Mouse (Mus musculus) stomach, embryonic 16.5 days (tissue): ENCODE measurements around the gene Ifit2. TPM values are rescaled to one million over a fixed set of nuclear protein-coding genes. Genes with fewer than 3 reads are reported as not detected.

Experiments used
- polyA plus RNA-seq: library from polyadenylated mRNA; unstranded; fragments of >200 nt; fragmentation: Nextera tagmentation; extraction: Ambion mirVana; gene quantifications from 2 replicates; pipeline ENCODE4 v1.2.1, GENCODE M21; 2015

Ifit2 gene
- polyA plus RNA-seq, 1 experiment from 2014 or later, result 6.2 TPM

Other genes with a start within 250 kb of the Ifit2 start
- gene Ch25h, start 75.5 kb upstream of the Ifit2 start, polyA plus RNA-seq, result 2.7 and 4.1 TPM in 2 replicates
- gene Lipa, start 23.2 kb upstream of the Ifit2 start, polyA plus RNA-seq, result 31.2 and 32.4 TPM in 2 replicates
- gene Ifit3, start 32.8 kb downstream of the Ifit2 start, polyA plus RNA-seq, result 0.53 and 0.76 TPM in 2 replicates
- 0.27 and 0.37 TPM in 2 replicates for gene Ifit1bl1, start 51.3 kb downstream of the Ifit2 start, polyA plus RNA-seq
- gene Ifit3b, start 57.3 kb downstream of the Ifit2 start, polyA plus RNA-seq, result 0.17 and 0.30 TPM in 2 replicates
- gene Ifit1bl2, start 90.0 kb downstream of the Ifit2 start, polyA plus RNA-seq, result 1.8 and 2.3 TPM in 2 replicates
- 0.67 and 1.4 TPM in 2 replicates for gene Ifit1, start 90.2 kb downstream of the Ifit2 start, polyA plus RNA-seq
- gene Slc16a12, start 196.6 kb downstream of the Ifit2 start, polyA plus RNA-seq, result 4.9 and 5.7 TPM in 2 replicates